In genomic region chr9:116384176-116385076, GRCm38 (mm10) we compare ENCODE assay signal across 8 mouse cellular contexts.
DNase-seq lines count a peak whose midpoint lies in the region; ATAC-seq and TF ChIP-seq lines count a peak whose summit lies in the region.

No protein-coding gene starts in this region.

- TF ChIP-seq CTCF in layer of hippocampus, adult 2 months (conservative IDR thresholded peaks at IDR 0.05), result peak; percentile 78
- peak; percentile 74 for TF ChIP-seq CTCF in lung, adult 2 months (IDR thresholded peaks at IDR 0.05; ENCODE audit: insufficient read depth, low read length)

- 42% methylated on average over 21 of the region's 21 CpGs for WGBS in lung, adult 2 months

- TF ChIP-seq POLR2A in lung, adult 2 months (IDR thresholded peaks at IDR 0.05; ENCODE audit: borderline replicate concordance, extremely low read depth, low read depth, low read length), result peak; percentile 25; the same call in 1 of the 2 replicates

- H3K4me3 ChIP-seq in layer of hippocampus, adult 2 months, result peak overlapping the region; percentile 22; the same call in 1 of the 2 replicates
- H3K4me3 ChIP-seq in lung, adult 2 months (replicated peaks; ENCODE audit: extremely low read depth, low read depth, low read length), result no peak overlapping the region

- H3K27ac ChIP-seq in layer of hippocampus, adult 2 months, result no peak overlapping the region

- DNase-seq in CD4-positive helper T cell, adult 2 months (ENCODE audit: low read depth, low spot score), result peak; percentile 92
- peak; percentile 81 to 91 for DNase-seq in adrenal gland, postnatal 36 days
- DNase-seq in layer of hippocampus, adult 2 months (ENCODE audit: low spot score in 2 of 2), result peak; percentile 40 to 71
- peak; percentile 80 for DNase-seq in lung, adult 2 months
- peak; percentile 57 for DNase-seq in right cerebral cortex, adult 18-20 months
- DNase-seq in urinary bladder, adult 18-20 months (ENCODE audit: low spot score in 2 of 2), result peak; percentile 69 to 73

- no peaks in the 10 kb centered on the region for H3K4me1 ChIP-seq in lung, adult 2 months (ENCODE audit: control insufficient read depth, insufficient read depth, low read length)

- ATAC-seq in frontal cortex, adult (ENCODE audit: low TSS enrichment), result peak; percentile 90
- peak; percentile 92 to 96 for ATAC-seq in hematopoietic stem cell, adult 5-6 weeks (replicated peaks in 1 of 2; ENCODE audit: insufficient read depth in 1 of 2, low FRiP score in 2 of 2, low TSS enrichment in 1 of 2, low read depth in 1 of 2, poor library complexity in 2 of 2, severe bottlenecking in 2 of 2)
